Comparison of ENCODE assay signal across 29 mouse cellular contexts in the genomic region with DNA sequence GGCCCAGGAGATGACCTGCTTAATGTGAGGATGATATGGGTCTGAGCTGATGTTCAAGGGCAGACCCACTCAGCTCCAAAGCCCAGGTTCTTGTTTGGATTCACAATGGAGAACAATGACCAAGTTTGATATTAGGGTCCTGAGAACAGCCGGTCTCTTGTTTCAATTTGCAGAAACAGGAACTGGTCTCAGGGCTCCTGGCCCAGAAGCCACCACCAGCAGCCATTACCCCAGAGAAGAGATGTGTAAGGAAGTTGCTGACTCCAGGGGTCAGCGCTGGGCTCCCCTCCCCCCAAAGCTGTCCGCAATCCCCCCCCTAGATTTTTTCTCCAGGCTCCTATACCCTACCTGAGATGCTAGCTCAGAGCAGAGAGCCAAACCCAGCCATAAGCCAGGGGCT. TPM values are rescaled to one million over a fixed set of nuclear protein-coding genes. Genes with fewer than 3 reads are reported as not detected.
DNase-seq lines count a peak whose midpoint lies in the region; ATAC-seq and TF ChIP-seq lines count a peak whose summit lies in the region.
"Had no signal": no experiment of that assay in that cellular context is flagged by ENCODE, and none has a peak within 500 bp of the region (broad histone marks: within the 10 kb centered on the region; RNA-seq: fewer than 3 reads in every experiment).

No protein-coding gene starts in this region.

- peak overlapping the region; percentile 52 to 72; a peak in 3 of 4 replicates for H3K4me3 ChIP-seq in MEL (ENCODE audit: control insufficient read depth in 1 of 2, insufficient read depth in 1 of 2, low read depth in 2 of 2, low read length in 2 of 2)
- H3K4me3 ChIP-seq in limb, embryonic 14.5 days (replicated peaks; ENCODE audit: low read length) = no peak overlapping the region
- no peak overlapping the region for H3K4me3 ChIP-seq in intestine, embryonic 16.5 days (ENCODE audit: low read length)
- H3K4me3 ChIP-seq: embryonic facial prominence, embryonic 12.5 days; forebrain, embryonic 12.5 days; gastrocnemius, adult 2 months; heart, embryonic 10.5 days; hindbrain, embryonic 15.5 days had no signal

- no peaks in the 10 kb centered on the region for H3K79me2 ChIP-seq in MEL (ENCODE audit: control insufficient read depth, insufficient read depth, low read length, poor library complexity)

- H3K27me3 ChIP-seq in MEL (ENCODE audit: control insufficient read depth in 1 of 2, insufficient read depth in 2 of 2, low read length in 2 of 2) = peaks cover 3 to 10% of the 10 kb centered on the region in 2 experiments
- H3K27me3 ChIP-seq in limb, embryonic 14.5 days (ENCODE audit: control insufficient read depth, insufficient read depth, low read length) = no peaks in the 10 kb centered on the region
- no peaks in the 10 kb centered on the region for H3K27me3 ChIP-seq in intestine, embryonic 16.5 days (replicated peaks; ENCODE audit: control insufficient read depth, insufficient read depth, low read length)
- H3K27me3 ChIP-seq: embryonic facial prominence, embryonic 12.5 days; forebrain, embryonic 12.5 days; hindbrain, embryonic 15.5 days; Patski had no signal

- H3K9ac ChIP-seq in MEL (ENCODE audit: control insufficient read depth, low read depth, low read length, poor library complexity, severe bottlenecking) = peak overlapping the region; percentile 63
- no peak overlapping the region for H3K9ac ChIP-seq in limb, embryonic 14.5 days (ENCODE audit: low read depth, low read length, severe bottlenecking)
- H3K9ac ChIP-seq in intestine, embryonic 16.5 days (ENCODE audit: low read depth, low read length) = no peak overlapping the region
- H3K9ac ChIP-seq: embryonic facial prominence, embryonic 12.5 days; forebrain, embryonic 12.5 days; hindbrain, embryonic 15.5 days had no signal

- TF ChIP-seq RAD21 in MEL (IDR thresholded peaks at IDR 0.05; ENCODE audit: low read depth, low read length) = no peak

- WGBS in limb, embryonic 14.5 days = 41% methylated on average over 3 of the region's 3 CpGs
- WGBS in intestine, embryonic 16.5 days = 73% methylated on average over 3 of the region's 3 CpGs

- no peak for TF ChIP-seq EP300 in MEL (IDR thresholded peaks at IDR 0.05; ENCODE audit: low read depth in 1 of 2, low read length in 2 of 2)

- H3K4me2 ChIP-seq in limb, embryonic 14.5 days (replicated peaks; ENCODE audit: low read depth, low read length, severe bottlenecking) = no peak overlapping the region
- no peak overlapping the region for H3K4me2 ChIP-seq in intestine, embryonic 16.5 days (ENCODE audit: low read depth, low read length)
- H3K4me2 ChIP-seq: embryonic facial prominence, embryonic 12.5 days; forebrain, embryonic 12.5 days; hindbrain, embryonic 15.5 days had no signal

- TF ChIP-seq CTCF in MEL (IDR thresholded peaks at IDR 0.05 in 2 of 3, conservative IDR thresholded peaks at IDR 0.05 in 1 of 3; ENCODE audit: control insufficient read depth in 1 of 3, insufficient read depth in 1 of 3, low read depth in 2 of 3, low read length in 3 of 3, poor library complexity in 1 of 3, severe bottlenecking in 1 of 3) = no peak

- peak overlapping the region; percentile 52; the same call in 1 of the 2 replicates for H3K27ac ChIP-seq in MEL (ENCODE audit: control insufficient read depth, low read depth, low read length)
- H3K27ac ChIP-seq in limb, embryonic 14.5 days (replicated peaks; ENCODE audit: low read depth, low read length) = peak overlapping the region; percentile 61; the same call in 1 of the 2 replicates
- no peak overlapping the region for H3K27ac ChIP-seq in intestine, embryonic 16.5 days (ENCODE audit: low read length)
- H3K27ac ChIP-seq: embryonic facial prominence, embryonic 12.5 days; forebrain, embryonic 12.5 days; gastrocnemius, adult 2 months; heart, embryonic 10.5 days; hindbrain, embryonic 15.5 days had no signal

- peak; percentile 75 for ATAC-seq in granulocyte monocyte progenitor cell, adult 5-6 weeks (replicated peaks; ENCODE audit: poor library complexity, severe bottlenecking)
- ATAC-seq in limb, embryonic 14.5 days (ENCODE audit: low FRiP score, low read depth) = no peak
- ATAC-seq in megakaryocyte progenitor cell, adult 5-6 weeks (replicated peaks; ENCODE audit: poor library complexity) = peak; percentile 58
- no peak for ATAC-seq in intestine, embryonic 16.5 days
- ATAC-seq: activated CD4-positive, CD25-positive, alpha-beta regulatory T cell, adult 4 months; forebrain, embryonic 16.5 days; intestine, postnatal 0 days; Patski had no signal

- no peak for TF ChIP-seq POLR2A in MEL (IDR thresholded peaks at IDR 0.05; ENCODE audit: control insufficient read depth in 1 of 2, insufficient read depth in 1 of 2, low read depth in 1 of 2, low read length in 2 of 2, poor library complexity in 1 of 2)
- TF ChIP-seq POLR2A in limb, embryonic 14.5 days (IDR thresholded peaks at IDR 0.05; ENCODE audit: borderline replicate concordance, extremely low read depth, insufficient read depth, insufficient read length) = no peak

- peak; percentile 62 for DNase-seq in MEL (ENCODE audit: low read depth, low spot score)
- no peak for DNase-seq in limb, embryonic 14.5 days (ENCODE audit: low spot score)
- no peak for DNase-seq in left cerebral cortex, adult 11 months (ENCODE audit: low spot score)
- no peak for DNase-seq in frontal cortex, adult 2 months (ENCODE audit: extremely low spot score in 1 of 2, low spot score in 1 of 2)
- DNase-seq: adrenal gland, adult 2 months; adrenal gland, postnatal 36 days; cerebellum, adult 11 months; cerebellum, adult 8-10 months; cerebellum, postnatal 14 days; gastrocnemius, adult 2 months; gastrocnemius, postnatal 25 days; heart, adult 11 months; heart, postnatal 10 days had no signal

- H3K4me1 ChIP-seq in MEL (ENCODE audit: control insufficient read depth in 1 of 2, insufficient read depth in 2 of 2, low read length in 2 of 2) = no peaks in the 10 kb centered on the region; a peak in 1 of 4 replicates
- peaks cover 24% of the 10 kb centered on the region for H3K4me1 ChIP-seq in limb, embryonic 14.5 days (ENCODE audit: control insufficient read depth, insufficient read depth, low read length)
- no peaks in the 10 kb centered on the region for H3K4me1 ChIP-seq in intestine, embryonic 16.5 days (ENCODE audit: control insufficient read depth, insufficient read depth, low read length)
- H3K4me1 ChIP-seq: forebrain, embryonic 12.5 days; hindbrain, embryonic 15.5 days had no signal

- H3K36me3 ChIP-seq in MEL (ENCODE audit: control insufficient read depth in 1 of 2, insufficient read depth in 2 of 2, low read length in 2 of 2) = peaks cover 0 to 8% of the 10 kb centered on the region in 2 experiments; a peak in 2 of 4 replicates
- no peaks in the 10 kb centered on the region for H3K36me3 ChIP-seq in limb, embryonic 14.5 days (ENCODE audit: control insufficient read depth, insufficient read depth, low read length)
- no peaks in the 10 kb centered on the region for H3K36me3 ChIP-seq in intestine, embryonic 16.5 days (ENCODE audit: control insufficient read depth, insufficient read depth, low read length)
- H3K36me3 ChIP-seq: embryonic facial prominence, embryonic 12.5 days; forebrain, embryonic 12.5 days; heart, embryonic 10.5 days; hindbrain, embryonic 15.5 days had no signal

- H3K9me3 ChIP-seq in MEL (replicated peaks; ENCODE audit: insufficient read depth, low read length) = no peaks in the 10 kb centered on the region
- H3K9me3 ChIP-seq in limb, embryonic 14.5 days (ENCODE audit: control insufficient read depth, low read length) = no peaks in the 10 kb centered on the region
- no peaks in the 10 kb centered on the region for H3K9me3 ChIP-seq in intestine, embryonic 16.5 days (ENCODE audit: control insufficient read depth, low read length)
- H3K9me3 ChIP-seq: embryonic facial prominence, embryonic 12.5 days; forebrain, embryonic 12.5 days; heart, embryonic 10.5 days; hindbrain, embryonic 15.5 days had no signal

TF ChIP-seq in MEL, 35 proteins besides CTCF, POLR2A, EP300 and RAD21:
- TF ChIP-seq SMC3 (IDR thresholded peaks at IDR 0.05; ENCODE audit: low read depth, low read length) (no peak), KAT2A (conservative IDR thresholded peaks at IDR 0.05; ENCODE audit: low read depth, low read length) (no peak), MXI1 (IDR thresholded peaks at IDR 0.05; ENCODE audit: low read depth, low read length) (no peak), TAL1 (IDR thresholded peaks at IDR 0.05; ENCODE audit: low read length) (no peak), NELFE (IDR thresholded peaks at IDR 0.05; ENCODE audit: low read depth, low read length) (no peak), MEF2A (IDR thresholded peaks at IDR 0.05; ENCODE audit: extremely low read depth, insufficient replicate concordance, low read depth, low read length, poor library complexity, severe bottlenecking) (no peak), GATA1 (IDR thresholded peaks at IDR 0.05; ENCODE audit: low read depth, low read length) (no peak), HCFC1 (IDR thresholded peaks at IDR 0.05; ENCODE audit: low read depth, low read length) (no peak), NRF1 (IDR thresholded peaks at IDR 0.05; ENCODE audit: insufficient read depth, low read depth, low read length, poor library complexity, severe bottlenecking) (no peak), CHD1 (IDR thresholded peaks at IDR 0.05; ENCODE audit: low read depth, low read length) (no peak), JUND (IDR thresholded peaks at IDR 0.05; ENCODE audit: low read depth, low read length) (no peak), ETS1 (IDR thresholded peaks at IDR 0.05; ENCODE audit: low read depth, low read length) (no peak), TBP (IDR thresholded peaks at IDR 0.05; ENCODE audit: low read depth, low read length) (no peak), GABPA (IDR thresholded peaks at IDR 0.05; ENCODE audit: low read depth, low read length) (no peak)

RNA-seq across cellular contexts. Expression of gene Gm14214, which starts 55.9 kb away (rescaled TPM):
- not detected in 2 replicates for total RNA-seq in MEL (2012; rRNA removed)
- polyA plus RNA-seq in MEL (2012; ENCODE audit: insufficient read depth in 1 of 2, insufficient read length in 2 of 2, low read depth in 1 of 2, low replicate concordance in 2 of 2, missing spikeins in 1 of 2) = under 1 TPM in 1 of 2 experiments, not detected in 1; 0.17 TPM
- total RNA-seq in granulocyte monocyte progenitor cell, adult 5-6 weeks (2014; fragmentation: Nextera tagmentation) = not detected in 2 replicates
- not detected in 2 replicates for total RNA-seq in granulocyte monocyte progenitor cell, adult 5-6 weeks (2017)
- not detected in 2 replicates for polyA plus RNA-seq in limb, embryonic 14.5 days (2012; rRNA removed)
- polyA plus RNA-seq in limb, embryonic 14.5 days (2014; fragmentation: Nextera tagmentation; extraction: Ambion mirVana) = not detected in 2 replicates
- total RNA-seq in megakaryocyte progenitor cell, adult 5-6 weeks (2015) = not detected in 2 replicates
- not detected in 2 replicates for total RNA-seq in megakaryocyte progenitor cell, adult 5-6 weeks (2017)
- polyA plus RNA-seq in intestine, embryonic 16.5 days (2015; fragmentation: Nextera tagmentation; extraction: Ambion mirVana) = not detected in 2 replicates
- not detected in 2 replicates for polyA plus RNA-seq in frontal cortex, adult 2 months (2012; rRNA removed)
- total RNA-seq: adrenal gland, adult 2 months; adrenal gland, postnatal 36 days; gastrocnemius, adult 2 months; gastrocnemius, postnatal 25 days; heart, postnatal 10 days had no signal
- polyA plus RNA-seq: adrenal gland, adult 2 months; brain, embryonic 14.5 days; C2C12; cortical plate, adult 2 months; embryonic facial prominence, embryonic 12.5 days; forebrain, embryonic 12.5 days; forebrain, embryonic 16.5 days; heart, embryonic 10.5 days; heart, embryonic 14.5 days; hindbrain, embryonic 11.5 days; hindbrain, embryonic 15.5 days; intestine, postnatal 0 days; Patski had no signal

Comparison
In these comparisons a context has a peak if more than half of its experiments do, and no peak if none do; other contexts are left out.
1. H3K4me3 ChIP-seq: peak in MEL (2 of 2); none in limb, embryonic 14.5 days (single experiment) and intestine, embryonic 16.5 days (single experiment).
2. ATAC-seq: peak in granulocyte monocyte progenitor cell, adult 5-6 weeks (single experiment) and megakaryocyte progenitor cell, adult 5-6 weeks (single experiment); none in limb, embryonic 14.5 days (single experiment) and intestine, embryonic 16.5 days (single experiment).